Mouse (Mus musculus): ENCODE data around the gene Serinc2. TPM values are rescaled to one million over a fixed set of nuclear protein-coding genes. Genes with fewer than 3 reads are reported as not detected.
A peak's percentile ranks its signal among the peaks of the same experiment; 100 is the strongest.

Gene Serinc2
- polyA plus RNA-seq, 2 experiments: 0.23 to 0.48 TPM

- Histone ChIP-seq H3K4me1 (replicated peaks; ENCODE audit: control insufficient read depth in 2 of 2, insufficient read depth in 2 of 2, low read length in 1 of 2) (peaks cover 27 to 28% of the 10 kb centered on the region in 2 experiments), H3K36me3 (replicated peaks; ENCODE audit: control insufficient read depth, insufficient read depth, low read depth) (no peaks in the 10 kb centered on the region), H3K4me3 (ENCODE audit: insufficient read depth in 1 of 2, low read depth in 2 of 2, low read length in 2 of 2) (peak overlapping the region; percentile 3 to 45), H3K27ac (peak overlapping the region; percentile 97), H3K4me2 (ENCODE audit: low read depth) (peak overlapping the region; percentile 57), H3K9ac (replicated peaks) (peak overlapping the region; percentile 53), H3K27me3 (ENCODE audit: control insufficient read depth, insufficient read depth, low read length) (no peaks in the 10 kb centered on the region), H3K9me3 (ENCODE audit: control insufficient read depth, low read length) (no peaks in the 10 kb centered on the region)
- ATAC-seq (ENCODE audit: insufficient read depth): peak; percentile 17; the same call in 1 of the 2 replicates
- no peak for DNase-seq (ENCODE audit: low read depth in 3 of 3, low spot score in 3 of 3)
- WGBS (ENCODE audit: insufficient replicate concordance): 39% methylated on average over 3 of the region's 3 CpGs
- TF ChIP-seq CTCF (IDR thresholded peaks at IDR 0.05; ENCODE audit: low read depth) (no peak), EP300 (IDR thresholded peaks at IDR 0.05; ENCODE audit: low read depth) (no peak)
Measured at GRCm38 (mm10) chr4:130251763-130252162, 27.2 kb downstream of the Serinc2 start.

- Histone ChIP-seq H3K4me2 (ENCODE audit: low read depth) (peak overlapping the region; percentile 57), H3K27ac (peak overlapping the region; percentile 97), H3K27me3 (ENCODE audit: control insufficient read depth, insufficient read depth, low read length) (no peaks in the 10 kb centered on the region), H3K36me3 (replicated peaks; ENCODE audit: control insufficient read depth, insufficient read depth, low read depth) (no peaks in the 10 kb centered on the region), H3K4me3 (ENCODE audit: insufficient read depth in 1 of 2, low read depth in 2 of 2, low read length in 2 of 2) (peak overlapping the region; percentile 3 to 45), H3K9me3 (ENCODE audit: control insufficient read depth, low read length) (no peaks in the 10 kb centered on the region), H3K4me1 (replicated peaks; ENCODE audit: control insufficient read depth in 2 of 2, insufficient read depth in 2 of 2, low read length in 1 of 2) (peaks cover 27 to 30% of the 10 kb centered on the region in 2 experiments), H3K9ac (replicated peaks) (peak overlapping the region; percentile 48)
- DNase-seq (ENCODE audit: low read depth in 3 of 3, low spot score in 3 of 3) (no peak), ATAC-seq (ENCODE audit: insufficient read depth) (no peak)
- 12% methylated on average over 7 of the region's 7 CpGs for WGBS (ENCODE audit: insufficient replicate concordance)
- TF ChIP-seq CTCF (IDR thresholded peaks at IDR 0.05; ENCODE audit: low read depth) (peak; percentile 32; the same call in 1 of the 2 replicates), EP300 (IDR thresholded peaks at IDR 0.05; ENCODE audit: low read depth) (no peak)
Measured at GRCm38 (mm10) chr4:130251172-130251705, 27.8 kb downstream of the Serinc2 start.

GRCm38 (mm10) chr4:130248636-130249035, 30.4 kb downstream of the Serinc2 start:
- H3K9me3 ChIP-seq (ENCODE audit: control insufficient read depth, low read length): no peaks in the 10 kb centered on the region
- no peak for DNase-seq (ENCODE audit: low read depth in 3 of 3, low spot score in 3 of 3)
- H3K9ac ChIP-seq (replicated peaks): no peak overlapping the region
- no peaks in the 10 kb centered on the region for H3K36me3 ChIP-seq (replicated peaks; ENCODE audit: control insufficient read depth, insufficient read depth, low read depth)
- TF ChIP-seq EP300 (IDR thresholded peaks at IDR 0.05; ENCODE audit: low read depth) (no peak), CTCF (IDR thresholded peaks at IDR 0.05; ENCODE audit: low read depth) (no peak)
- H3K4me3 ChIP-seq (ENCODE audit: insufficient read depth in 1 of 2, low read depth in 2 of 2, low read length in 2 of 2): no peak overlapping the region
- H3K4me1 ChIP-seq (replicated peaks; ENCODE audit: control insufficient read depth in 2 of 2, insufficient read depth in 2 of 2, low read length in 1 of 2): peaks cover 40 to 50% of the 10 kb centered on the region in 2 experiments
- ATAC-seq (ENCODE audit: insufficient read depth): no peak
- H3K4me2 ChIP-seq (ENCODE audit: low read depth): no peak overlapping the region
- 67% methylated on average over 3 of the region's 3 CpGs for WGBS (ENCODE audit: insufficient replicate concordance)
- H3K27ac ChIP-seq: no peak overlapping the region
- H3K27me3 ChIP-seq (ENCODE audit: control insufficient read depth, insufficient read depth, low read length): no peaks in the 10 kb centered on the region

- H3K4me2 ChIP-seq (ENCODE audit: low read depth): no peak overlapping the region
- ATAC-seq (ENCODE audit: insufficient read depth): no peak
- peaks cover 28 to 45% of the 10 kb centered on the region in 2 experiments for H3K4me1 ChIP-seq (replicated peaks; ENCODE audit: control insufficient read depth in 2 of 2, insufficient read depth in 2 of 2, low read length in 1 of 2)
- H3K36me3 ChIP-seq (replicated peaks; ENCODE audit: control insufficient read depth, insufficient read depth, low read depth): no peaks in the 10 kb centered on the region
- no peaks in the 10 kb centered on the region for H3K27me3 ChIP-seq (ENCODE audit: control insufficient read depth, insufficient read depth, low read length)
- DNase-seq (ENCODE audit: low read depth in 3 of 3, low spot score in 3 of 3): peak; percentile 64 to 80 (median 67)
- WGBS (ENCODE audit: insufficient replicate concordance): 1% methylated on average over 6 of the region's 6 CpGs
- TF ChIP-seq EP300 (IDR thresholded peaks at IDR 0.05; ENCODE audit: low read depth): peak; percentile 18; the same call in 1 of the 2 replicates
- peak; percentile 99 for TF ChIP-seq CTCF (IDR thresholded peaks at IDR 0.05; ENCODE audit: low read depth)
- H3K9me3 ChIP-seq (ENCODE audit: control insufficient read depth, low read length): no peaks in the 10 kb centered on the region
- H3K4me3 ChIP-seq (ENCODE audit: insufficient read depth in 1 of 2, low read depth in 2 of 2, low read length in 2 of 2): no peak overlapping the region
- no peak overlapping the region for H3K9ac ChIP-seq (replicated peaks)
- no peak overlapping the region for H3K27ac ChIP-seq
Measured at GRCm38 (mm10) chr4:130246132-130246531, 32.9 kb downstream of the Serinc2 start.

- H3K4me1 ChIP-seq (replicated peaks; ENCODE audit: control insufficient read depth in 2 of 2, insufficient read depth in 2 of 2, low read length in 1 of 2): peaks cover 27 to 43% of the 10 kb centered on the region in 2 experiments
- H3K36me3 ChIP-seq (replicated peaks; ENCODE audit: control insufficient read depth, insufficient read depth, low read depth): no peaks in the 10 kb centered on the region
- 26% methylated on average over 8 of the region's 8 CpGs for WGBS (ENCODE audit: insufficient replicate concordance)
- TF ChIP-seq EP300 (IDR thresholded peaks at IDR 0.05; ENCODE audit: low read depth) (peak; percentile 57), CTCF (IDR thresholded peaks at IDR 0.05; ENCODE audit: low read depth) (no peak)
- H3K9ac ChIP-seq (replicated peaks): 0 out of 2 replicates have a peak overlapping the region, but pooled peaks have one; percentile 53
- ATAC-seq (ENCODE audit: insufficient read depth): peak; percentile 42; the same call in 1 of the 2 replicates
- no peaks in the 10 kb centered on the region for H3K27me3 ChIP-seq (ENCODE audit: control insufficient read depth, insufficient read depth, low read length)
- H3K4me3 ChIP-seq (ENCODE audit: insufficient read depth in 1 of 2, low read depth in 2 of 2, low read length in 2 of 2): peak overlapping the region; percentile 33 to 38; a peak in 3 of 4 replicates
- H3K9me3 ChIP-seq (ENCODE audit: control insufficient read depth, low read length): no peaks in the 10 kb centered on the region
- no peak for DNase-seq (ENCODE audit: low read depth in 3 of 3, low spot score in 3 of 3)
- peak overlapping the region; percentile 64; the same call in 1 of the 2 replicates for H3K27ac ChIP-seq
- peak overlapping the region; percentile 62 for H3K4me2 ChIP-seq (ENCODE audit: low read depth)
Measured at GRCm38 (mm10) chr4:130244749-130245148, 34.3 kb downstream of the Serinc2 start.
